Mouse (Mus musculus) bone marrow, adult 2 months (tissue): ENCODE results near the gene Gm21954.

Experiments used
- CTCF ChIP-seq: fragments of 200-500 bp; IDR thresholded peaks from 2 replicates; pipeline ENCODE4 v1.5.1; 2011; ENCODE audit warnings: low read length, control low read depth; ENCODE audit not compliant: control insufficient read depth, insufficient read depth
- POLR2A ChIP-seq: fragments of 200-500 bp; IDR thresholded peaks from 2 replicates; pipeline ENCODE4 v1.6.1; 2011; ENCODE audit warnings: low read depth, mild to moderate bottlenecking, control low read depth, low read length, borderline replicate concordance; ENCODE audit not compliant: control insufficient read depth

GRCm38 (mm10) chr3:55466348-55466747 is 5.7 kb downstream of the Gm21954 start:
- no peak for TF ChIP-seq CTCF
- TF ChIP-seq POLR2A = no peak
